Mouse (Mus musculus): ENCODE measurements around the gene Gm8298. TPM values are rescaled to one million over a fixed set of nuclear protein-coding genes. Genes with fewer than 3 reads are reported as not detected.

Gm8298 gene
- polyA plus RNA-seq, 1 experiment, result 0.67 TPM

GRCm38 (mm10) chr3:59924914-59925313, 64.1 kb downstream of the Gm8298 start, which contains the start of gene C130079G13Rik:
Gene C130079G13Rik (plus strand): TSS chr3:59925214.
- H3K4me3 ChIP-seq (ENCODE audit: low read depth, low read length), result no peak within 1 kb of the TSS
- H3K9ac ChIP-seq (ENCODE audit: low read depth, poor library complexity, severe bottlenecking), result no peak within 1 kb of the TSS
- no peaks in the 10 kb centered on the region for H3K9me3 ChIP-seq (replicated peaks; ENCODE audit: control insufficient read depth, insufficient read depth, low read length, poor library complexity, severe bottlenecking)
- no peaks in the 10 kb centered on the region for H3K36me3 ChIP-seq (ENCODE audit: control insufficient read depth, insufficient read depth, low read length, poor library complexity, severe bottlenecking)
- no peaks in the 10 kb centered on the region for H3K27me3 ChIP-seq (ENCODE audit: control insufficient read depth, insufficient read depth, low read length, poor library complexity, severe bottlenecking)
- H3K4me1 ChIP-seq (ENCODE audit: control insufficient read depth, insufficient read depth, low read length), result no peaks in the 10 kb centered on the region
- TF ChIP-seq EP300 (IDR thresholded peaks at IDR 0.05; ENCODE audit: insufficient read depth, low read depth, low read length), result no peak
- TF ChIP-seq POLR2A (IDR thresholded peaks at IDR 0.05; ENCODE audit: insufficient read depth, low read length), result no peak
- no peak within 1 kb of the TSS for H3K27ac ChIP-seq (ENCODE audit: insufficient read depth, low read length)

Other genes starting within 250 kb of the Gm8298 start
- gene Gm5538, start 131.3 kb upstream of the Gm8298 start, polyA plus RNA-seq (2011; ENCODE audit: insufficient read depth, insufficient read length, low read depth, missing spikeins), result not detected in 2 replicates
- not detected in 2 replicates for gene C130079G13Rik, start 64.2 kb downstream of the Gm8298 start, polyA plus RNA-seq (2011; ENCODE audit: insufficient read depth, insufficient read length, low read depth, missing spikeins)
- gene Aadacl2, start 145.7 kb downstream of the Gm8298 start, polyA plus RNA-seq (2011; ENCODE audit: insufficient read depth, insufficient read length, low read depth, missing spikeins), result not detected in 2 replicates
- not detected in 2 replicates for gene Aadac, start 164.7 kb downstream of the Gm8298 start, polyA plus RNA-seq (2011; ENCODE audit: insufficient read depth, insufficient read length, low read depth, missing spikeins)
- not detected in 2 replicates for gene Sucnr1, start 220.8 kb downstream of the Gm8298 start, polyA plus RNA-seq (2011; ENCODE audit: insufficient read depth, insufficient read length, low read depth, missing spikeins)